Mouse (Mus musculus): ENCODE results near the gene Adgrb3. TPM values are rescaled to one million over a fixed set of nuclear protein-coding genes. Genes with fewer than 3 reads are reported as not detected.

Gene Adgrb3
- total and polyA plus RNA-seq, 2 experiments = not detected

DNA sequence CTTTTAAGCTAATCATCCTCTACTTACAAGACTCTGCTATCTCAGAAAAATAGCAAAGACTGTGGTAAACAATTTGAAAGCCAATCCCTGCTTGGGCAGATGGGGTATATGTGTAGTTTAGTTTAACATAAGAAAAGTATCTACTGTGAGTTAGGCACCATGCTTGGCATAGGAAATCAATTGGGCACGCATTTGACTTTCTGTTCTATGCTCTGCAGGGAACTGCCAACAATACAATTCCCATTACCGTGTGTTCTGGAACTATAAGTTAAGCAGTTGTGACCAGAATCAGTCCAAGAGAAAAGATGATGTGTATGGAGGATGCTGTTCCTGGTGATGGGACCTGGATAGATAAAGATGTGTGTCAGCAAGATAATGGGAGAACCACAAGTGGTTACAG is 517.2 kb downstream of the Adgrb3 start:
- H3K79me2 ChIP-seq (ENCODE audit: control insufficient read depth, insufficient read depth, low read length) = no peaks in the 10 kb centered on the region
- H3K27ac ChIP-seq (replicated peaks; ENCODE audit: insufficient read depth, low read depth, low read length) = no peak overlapping the region
- no peak for DNase-seq (ENCODE audit: extremely low read depth, low read depth, low spot score)
- 73% methylated on average over 2 of the region's 2 CpGs for WGBS
- H3K4me3 ChIP-seq (ENCODE audit: insufficient read depth, low read depth, low read length) = no peak overlapping the region
- TF ChIP-seq CTCF (IDR thresholded peaks at IDR 0.05; ENCODE audit: low read depth, low read length) (no peak), POLR2A (IDR thresholded peaks at IDR 0.05; ENCODE audit: extremely low read depth, insufficient read depth, low read length) (no peak)
- no peak overlapping the region for H3K9ac ChIP-seq (ENCODE audit: low read depth, low read length)
- no peaks in the 10 kb centered on the region for H3K4me1 ChIP-seq (ENCODE audit: control insufficient read depth, insufficient read depth, low read length)
- H3K36me3 ChIP-seq (ENCODE audit: control insufficient read depth, insufficient read depth, low read length) = no peaks in the 10 kb centered on the region
- H3K27me3 ChIP-seq (ENCODE audit: control insufficient read depth, insufficient read depth, low read length) = no peaks in the 10 kb centered on the region

GRCm38 (mm10) chr1:25310066-25310465 is 519.4 kb downstream of the Adgrb3 start:
- Histone ChIP-seq H3K4me3 (ENCODE audit: insufficient read depth, low read depth, low read length) (no peak overlapping the region), H3K27ac (replicated peaks; ENCODE audit: insufficient read depth, low read depth, low read length) (no peak overlapping the region), H3K9ac (ENCODE audit: low read depth, low read length) (no peak overlapping the region), H3K79me2 (ENCODE audit: control insufficient read depth, insufficient read depth, low read length) (no peaks in the 10 kb centered on the region), H3K27me3 (ENCODE audit: control insufficient read depth, insufficient read depth, low read length) (no peaks in the 10 kb centered on the region), H3K36me3 (ENCODE audit: control insufficient read depth, insufficient read depth, low read length) (no peaks in the 10 kb centered on the region), H3K4me1 (ENCODE audit: control insufficient read depth, insufficient read depth, low read length) (no peaks in the 10 kb centered on the region)
- 32% methylated on average over 2 of the region's 2 CpGs for WGBS
- DNase-seq (ENCODE audit: extremely low read depth, low read depth, low spot score) = no peak
- no peak for TF ChIP-seq POLR2A (IDR thresholded peaks at IDR 0.05; ENCODE audit: extremely low read depth, insufficient read depth, low read length)
- TF ChIP-seq CTCF (IDR thresholded peaks at IDR 0.05; ENCODE audit: low read depth, low read length) = no peak

GRCm38 (mm10) chr1:25281471-25281870 is 548.0 kb downstream of the Adgrb3 start:
- Histone ChIP-seq H3K4me3 (ENCODE audit: insufficient read depth, low read depth, low read length) (no peak overlapping the region), H3K9ac (ENCODE audit: low read depth, low read length) (no peak overlapping the region), H3K27ac (replicated peaks; ENCODE audit: insufficient read depth, low read depth, low read length) (no peak overlapping the region), H3K36me3 (ENCODE audit: control insufficient read depth, insufficient read depth, low read length) (no peaks in the 10 kb centered on the region), H3K27me3 (ENCODE audit: control insufficient read depth, insufficient read depth, low read length) (no peaks in the 10 kb centered on the region), H3K4me1 (ENCODE audit: control insufficient read depth, insufficient read depth, low read length) (no peaks in the 10 kb centered on the region), H3K79me2 (ENCODE audit: control insufficient read depth, insufficient read depth, low read length) (no peaks in the 10 kb centered on the region)
- WGBS = 79% methylated on average over 8 of the region's 8 CpGs
- TF ChIP-seq CTCF (IDR thresholded peaks at IDR 0.05; ENCODE audit: low read depth, low read length) = no peak
- no peak for TF ChIP-seq POLR2A (IDR thresholded peaks at IDR 0.05; ENCODE audit: extremely low read depth, insufficient read depth, low read length)
- DNase-seq (ENCODE audit: extremely low read depth, low read depth, low spot score) = no peak

- H3K79me2 ChIP-seq (ENCODE audit: control insufficient read depth, insufficient read depth, low read length) = no peaks in the 10 kb centered on the region
- no peak overlapping the region for H3K27ac ChIP-seq (replicated peaks; ENCODE audit: insufficient read depth, low read depth, low read length)
- no peak overlapping the region for H3K4me3 ChIP-seq (ENCODE audit: insufficient read depth, low read depth, low read length)
- no peaks in the 10 kb centered on the region for H3K4me1 ChIP-seq (ENCODE audit: control insufficient read depth, insufficient read depth, low read length)
- no peak for DNase-seq (ENCODE audit: extremely low read depth, low read depth, low spot score)
- no peak for TF ChIP-seq POLR2A (IDR thresholded peaks at IDR 0.05; ENCODE audit: extremely low read depth, insufficient read depth, low read length)
- no peak for TF ChIP-seq CTCF (IDR thresholded peaks at IDR 0.05; ENCODE audit: low read depth, low read length)
- no peak overlapping the region for H3K9ac ChIP-seq (ENCODE audit: low read depth, low read length)
- no peaks in the 10 kb centered on the region for H3K27me3 ChIP-seq (ENCODE audit: control insufficient read depth, insufficient read depth, low read length)
- no peaks in the 10 kb centered on the region for H3K36me3 ChIP-seq (ENCODE audit: control insufficient read depth, insufficient read depth, low read length)
These were observed 578.9 kb downstream of the Adgrb3 start for GRCm38 (mm10) chr1:25250562-25250961.

DNA sequence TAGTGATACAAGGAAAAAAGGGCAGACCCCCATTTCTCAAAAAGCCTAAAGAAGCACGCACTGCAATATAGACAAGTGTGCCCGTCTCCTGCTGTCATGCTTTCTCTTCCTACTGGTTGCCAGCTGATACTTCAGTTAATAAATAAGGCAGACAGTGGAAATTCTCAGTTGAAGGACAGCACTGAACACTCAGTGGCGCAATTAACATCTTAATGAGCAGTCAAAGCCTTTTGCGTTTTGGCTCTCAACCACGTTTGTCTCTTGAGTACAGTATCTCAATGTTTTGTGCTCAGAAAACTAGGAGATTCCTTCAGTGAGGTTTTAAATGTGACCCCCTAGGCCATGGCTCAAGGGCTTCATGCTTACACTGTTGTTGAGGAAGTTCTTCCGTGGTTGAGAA is 587.1 kb downstream of the Adgrb3 start:
- H3K79me2 ChIP-seq (ENCODE audit: control insufficient read depth, insufficient read depth, low read length) = no peaks in the 10 kb centered on the region
- H3K36me3 ChIP-seq (ENCODE audit: control insufficient read depth, insufficient read depth, low read length) = no peaks in the 10 kb centered on the region
- H3K4me1 ChIP-seq (ENCODE audit: control insufficient read depth, insufficient read depth, low read length) = no peaks in the 10 kb centered on the region
- 72% methylated on average over 6 of the region's 6 CpGs for WGBS
- no peak for DNase-seq (ENCODE audit: extremely low read depth, low read depth, low spot score)
- H3K4me3 ChIP-seq (ENCODE audit: insufficient read depth, low read depth, low read length) = no peak overlapping the region
- no peak overlapping the region for H3K27ac ChIP-seq (replicated peaks; ENCODE audit: insufficient read depth, low read depth, low read length)
- TF ChIP-seq CTCF (IDR thresholded peaks at IDR 0.05; ENCODE audit: low read depth, low read length) (no peak), POLR2A (IDR thresholded peaks at IDR 0.05; ENCODE audit: extremely low read depth, insufficient read depth, low read length) (no peak)
- H3K9ac ChIP-seq (ENCODE audit: low read depth, low read length) = no peak overlapping the region
- H3K27me3 ChIP-seq (ENCODE audit: control insufficient read depth, insufficient read depth, low read length) = no peaks in the 10 kb centered on the region

GRCm38 (mm10) chr1:25229245-25229750 is 600.2 kb downstream of the Adgrb3 start:
- Histone ChIP-seq H3K4me1 (ENCODE audit: control insufficient read depth, insufficient read depth, low read length) (no peaks in the 10 kb centered on the region), H3K36me3 (ENCODE audit: control insufficient read depth, insufficient read depth, low read length) (no peaks in the 10 kb centered on the region), H3K27me3 (ENCODE audit: control insufficient read depth, insufficient read depth, low read length) (no peaks in the 10 kb centered on the region), H3K27ac (replicated peaks; ENCODE audit: insufficient read depth, low read depth, low read length) (no peak overlapping the region), H3K4me3 (ENCODE audit: insufficient read depth, low read depth, low read length) (no peak overlapping the region), H3K79me2 (ENCODE audit: control insufficient read depth, insufficient read depth, low read length) (no peaks in the 10 kb centered on the region; the same call in 1 of the 2 replicates), H3K9ac (ENCODE audit: low read depth, low read length) (no peak overlapping the region)
- 34% methylated on average over 7 of the region's 7 CpGs for WGBS
- TF ChIP-seq POLR2A (IDR thresholded peaks at IDR 0.05; ENCODE audit: extremely low read depth, insufficient read depth, low read length) = no peak
- TF ChIP-seq CTCF (IDR thresholded peaks at IDR 0.05; ENCODE audit: low read depth, low read length) = no peak
- no peak for DNase-seq (ENCODE audit: extremely low read depth, low read depth, low spot score)
